Mouse (Mus musculus) R1 (cell line): ENCODE data around the gene Prdx3.

Experiments used
- DNase-seq: peaks from one replicate; pipeline ENCODE4 v3.0.0-alpha.2; 2018; ENCODE audit warnings: low read depth, low spot score

Gene Prdx3

GRCm38 (mm10) chr19:60874064-60874694, at the start of gene Prdx3:
Gene Prdx3, minus strand, starts transcription at chr19:60874556.
- DNase-seq, result peak; percentile 94

- DNase-seq, result no peak
Observed at GRCm38 (mm10) chr19:60916869-60917570, 42.7 kb upstream of the Prdx3 start.

GRCm38 (mm10) chr19:60915862-60916261, 41.5 kb upstream of the Prdx3 start:
- DNase-seq, result no peak

DNA sequence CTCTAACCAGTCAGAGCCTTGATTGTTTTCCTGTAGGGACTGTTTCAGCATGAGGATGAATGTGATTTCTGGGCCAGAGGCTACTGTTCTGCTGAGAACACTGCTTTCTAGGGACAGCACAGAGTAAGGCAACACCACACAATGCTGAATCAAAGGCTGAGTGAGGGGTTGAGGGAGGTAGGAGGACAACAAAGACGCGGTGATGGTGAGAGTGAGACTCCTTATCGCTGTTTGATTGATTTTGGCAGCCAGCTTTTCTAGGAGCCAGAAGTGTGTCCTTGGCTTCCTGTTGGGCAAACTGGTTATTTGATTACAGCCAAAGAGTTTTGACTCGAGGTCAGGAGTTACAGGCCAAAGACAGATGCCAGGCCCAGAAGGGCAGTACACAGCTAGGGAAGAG, 40.9 kb upstream of the Prdx3 start:
- DNase-seq, result no peak

DNA sequence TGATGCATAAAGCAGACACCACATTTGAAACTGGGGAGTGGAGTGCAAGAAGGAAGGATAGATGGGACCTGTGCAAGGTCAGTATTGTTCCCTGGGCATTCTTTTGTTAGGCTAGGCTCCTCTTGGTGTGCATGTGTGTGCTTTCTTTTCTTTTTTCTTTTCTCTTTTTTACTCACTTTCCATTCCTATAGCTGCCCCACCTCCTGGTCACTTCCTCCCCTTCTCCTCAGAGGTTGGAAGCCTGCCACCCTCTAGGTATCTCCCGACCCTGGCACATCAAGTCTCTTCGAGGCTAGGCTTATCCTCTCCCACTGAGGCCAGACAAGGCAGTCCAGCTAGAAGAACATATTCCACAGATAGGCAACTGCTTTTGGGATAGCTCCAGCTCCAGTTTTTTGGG, 37.3 kb upstream of the Prdx3 start:
- DNase-seq, result no peak

GRCm38 (mm10) chr19:60910304-60910703, 35.9 kb upstream of the Prdx3 start:
- DNase-seq, result no peak

GRCm38 (mm10) chr19:60905477-60905876, 31.1 kb upstream of the Prdx3 start:
- no peak for DNase-seq

DNA sequence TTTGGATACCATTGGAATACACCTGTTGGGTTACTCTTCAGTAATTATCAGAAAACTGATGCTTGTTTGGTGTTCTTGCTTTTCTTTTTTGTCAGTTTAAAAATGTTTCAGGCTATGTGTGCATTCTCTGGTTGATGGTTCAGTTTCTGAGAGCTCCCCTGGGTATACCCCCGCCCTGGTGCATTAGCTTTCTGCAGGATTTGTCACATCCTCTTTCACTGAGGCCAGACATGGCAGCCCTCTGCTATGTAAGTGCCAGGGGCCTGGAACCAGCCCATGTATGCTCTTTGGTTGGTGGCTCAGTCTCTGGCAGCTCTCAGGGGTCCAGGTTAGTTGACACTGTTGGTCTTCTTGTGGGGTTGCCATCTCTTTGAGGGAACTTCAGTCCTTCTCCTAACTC, 29.6 kb upstream of the Prdx3 start:
- DNase-seq, result no peak

DNA sequence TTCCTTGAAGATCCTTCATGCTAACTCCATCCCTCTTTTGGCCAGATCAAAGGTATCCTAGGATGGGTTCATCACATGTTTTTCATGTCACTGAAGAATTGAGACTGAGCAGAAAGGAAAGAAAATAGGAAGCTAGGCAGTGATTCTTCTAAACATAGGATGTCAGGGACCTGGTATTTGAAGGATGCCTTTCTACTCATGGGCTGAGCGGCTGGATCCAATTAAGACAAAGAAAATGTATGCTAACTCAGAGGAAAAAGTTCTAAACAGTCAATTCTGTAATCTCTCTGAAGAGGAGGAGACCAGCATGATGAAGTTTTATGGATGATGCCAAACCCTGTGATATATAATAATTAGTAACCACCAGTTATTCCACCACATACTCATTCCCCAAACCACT, 28.8 kb upstream of the Prdx3 start:
- no peak for DNase-seq

DNA sequence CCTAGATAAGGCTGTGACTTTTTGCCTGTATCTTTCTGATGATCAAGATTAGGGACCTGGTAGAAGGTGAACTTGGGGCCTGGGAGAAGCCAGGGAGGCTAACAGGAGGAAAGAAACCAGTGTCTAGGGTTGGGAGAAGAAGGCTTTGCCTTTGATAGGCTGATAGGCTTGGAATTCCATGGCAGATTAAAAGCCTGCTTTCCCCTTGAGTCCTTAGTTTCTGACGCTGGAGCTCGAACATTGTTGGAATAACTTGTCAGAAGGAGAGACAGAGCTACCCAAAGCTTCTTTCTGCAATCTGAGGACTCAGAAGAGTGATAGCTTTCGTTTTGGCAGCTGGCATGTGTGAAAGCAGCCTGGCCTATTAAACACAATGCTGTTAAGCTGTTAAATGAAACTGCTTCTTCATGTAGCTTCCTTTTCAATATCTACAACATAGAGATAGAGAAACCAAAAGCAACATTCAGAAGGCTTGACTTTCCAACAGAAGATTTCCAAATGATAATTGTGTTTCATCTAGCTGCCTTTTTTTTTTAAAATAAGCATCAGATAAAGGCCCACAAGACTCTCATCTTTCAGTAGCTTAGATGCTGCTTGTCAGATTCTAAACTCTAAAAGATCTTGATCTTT, 21.0 kb upstream of the Prdx3 start:
- DNase-seq, result no peak

GRCm38 (mm10) chr19:60891934-60892547, 17.7 kb upstream of the Prdx3 start:
- DNase-seq, result peak; percentile 75

DNA sequence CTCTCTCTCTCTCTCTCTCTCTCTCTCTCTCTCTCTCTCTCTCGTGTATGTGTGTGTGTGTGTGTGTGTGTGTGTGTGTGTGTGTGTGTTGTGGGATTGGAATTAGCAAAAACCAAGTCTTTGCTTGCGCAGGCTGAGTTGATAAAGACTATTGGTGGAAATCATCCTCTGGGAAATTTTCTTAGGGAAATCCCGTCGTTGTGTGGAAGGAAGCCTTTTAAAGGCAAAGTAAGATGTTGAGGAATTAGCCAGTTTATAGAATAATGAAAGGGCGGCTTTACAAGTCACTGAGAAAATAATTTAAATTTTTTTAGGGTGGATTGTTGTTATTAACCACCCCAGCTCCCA, 16.7 kb upstream of the Prdx3 start:
- DNase-seq, result no peak

GRCm38 (mm10) chr19:60890391-60891122, 16.2 kb upstream of the Prdx3 start:
- no peak for DNase-seq

DNA sequence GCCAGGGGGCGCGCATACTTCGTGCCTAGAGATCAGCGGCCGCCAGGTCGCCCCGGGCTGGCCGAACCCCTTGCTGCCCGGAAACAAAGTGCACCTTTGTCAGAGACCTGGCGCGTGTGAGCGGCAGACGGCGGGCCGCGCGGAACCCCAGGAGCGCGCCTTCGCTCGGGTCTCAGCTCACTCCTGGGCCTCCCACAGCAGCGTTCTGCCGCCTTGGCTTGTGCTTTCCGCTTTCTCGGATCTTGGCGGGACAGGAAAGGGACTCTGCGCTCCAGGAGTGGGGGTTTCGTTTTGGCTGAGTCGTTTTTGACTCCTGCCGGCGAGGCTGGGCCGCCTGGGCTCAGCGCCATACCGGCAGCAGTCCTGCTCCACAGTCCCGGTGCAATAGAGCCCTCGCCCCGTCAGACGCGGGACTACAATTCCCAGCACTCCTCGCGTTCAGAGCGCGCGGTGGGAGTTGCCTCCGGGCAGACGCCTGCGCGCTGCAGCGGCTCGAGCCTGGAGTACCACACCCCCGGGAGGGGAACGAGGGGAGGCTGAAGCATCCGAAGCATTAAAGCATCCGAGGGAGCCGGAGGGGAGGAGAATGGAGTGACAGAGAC, 15.5 kb upstream of the Prdx3 start, which contains the start of gene Grk5:
Gene Grk5 (plus strand): TSS at position 36 of the 602 bp plus-strand sequence.
- peak; percentile 94 for DNase-seq

DNA sequence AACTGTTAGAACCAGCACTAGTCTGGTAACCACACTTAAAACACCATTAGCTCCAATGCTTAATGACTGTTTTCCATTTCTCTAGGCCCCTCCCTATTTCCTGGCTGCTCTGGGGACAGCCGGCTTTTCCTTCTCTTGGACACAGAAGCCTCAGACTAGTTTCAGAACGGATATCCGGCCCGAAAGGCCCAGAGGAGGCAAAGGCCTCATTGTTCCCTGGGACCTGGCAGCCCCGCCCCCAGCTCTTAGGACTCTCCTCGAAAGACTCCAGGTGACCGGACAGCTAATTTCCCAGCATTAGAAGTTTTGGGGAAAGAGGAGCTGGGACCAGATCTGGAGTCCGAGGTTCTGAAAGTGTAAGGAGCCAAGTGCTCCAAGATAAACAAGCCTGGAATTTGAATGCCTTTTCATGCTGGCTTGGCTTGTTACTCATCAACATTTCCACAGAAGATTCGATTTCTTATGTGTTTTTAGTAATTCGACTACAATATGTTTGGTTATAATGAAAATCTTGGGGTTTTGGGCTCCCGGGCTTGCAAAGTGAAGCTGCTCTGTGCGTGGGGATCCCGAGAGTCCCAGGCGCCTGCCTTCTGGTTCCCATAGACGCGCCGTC, 14.9 kb upstream of the Prdx3 start:
- DNase-seq, result peak; percentile 95

DNA sequence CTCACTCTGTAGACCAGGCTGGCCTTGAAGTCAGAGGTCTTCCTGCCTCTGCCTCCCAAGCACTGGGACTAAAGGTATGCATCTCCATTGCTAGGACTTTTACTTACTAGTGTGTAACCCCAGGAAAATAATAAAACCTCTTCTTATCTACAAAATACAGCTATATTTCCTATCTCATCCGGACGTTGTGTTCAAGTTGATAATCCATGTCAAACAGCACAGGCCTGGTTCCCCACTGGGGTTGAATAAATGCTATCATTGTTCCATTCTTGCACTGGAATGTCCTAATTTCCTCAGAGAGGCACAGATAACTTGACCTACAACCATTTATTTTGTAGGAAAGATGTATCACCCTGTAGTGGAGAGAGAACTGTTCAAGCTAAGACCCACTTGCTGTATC, 13.3 kb upstream of the Prdx3 start:
- DNase-seq, result no peak

DNA sequence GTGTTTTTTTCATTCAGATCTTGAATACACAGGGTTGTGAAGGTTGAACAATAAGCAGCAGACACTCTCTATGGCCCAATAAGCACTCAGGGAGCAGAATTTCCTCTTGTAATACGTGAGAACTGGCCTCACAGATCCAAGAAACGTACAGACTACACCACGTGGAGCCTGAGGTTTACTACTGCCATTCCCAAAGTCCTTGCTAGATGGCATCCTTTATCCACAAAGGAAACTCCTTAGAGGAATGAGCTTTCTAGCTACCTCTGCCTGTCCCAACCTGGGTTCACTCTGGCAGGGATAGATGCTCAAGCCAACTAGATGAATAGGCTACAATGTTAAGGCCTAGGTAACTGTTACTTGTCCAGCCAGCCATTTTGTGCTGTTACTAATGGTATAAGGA, 8.8 kb upstream of the Prdx3 start:
- peak; percentile 54 for DNase-seq

- DNase-seq, result no peak
Observed at GRCm38 (mm10) chr19:60873501-60873900, 855 bp downstream of the Prdx3 start.

DNA sequence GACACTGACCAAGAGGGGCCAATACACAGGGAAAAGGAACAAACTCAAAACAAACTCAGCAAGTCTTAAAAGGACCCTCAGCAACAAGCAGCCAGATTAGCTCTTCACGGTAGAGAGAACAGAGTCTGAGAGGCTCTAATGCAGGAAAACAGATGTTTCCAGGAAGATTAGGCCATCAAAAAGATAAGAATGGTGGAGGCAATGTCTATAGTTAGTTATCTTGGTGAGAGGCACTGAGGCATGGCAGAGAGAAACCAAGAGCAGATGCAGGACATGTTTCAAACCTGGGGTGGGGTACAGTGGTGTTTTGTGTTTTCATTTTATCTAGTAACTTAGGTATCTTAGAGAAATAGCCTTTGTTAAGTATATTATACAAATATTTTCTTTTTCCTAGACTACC, 2.1 kb downstream of the Prdx3 start:
- no peak for DNase-seq

DNA sequence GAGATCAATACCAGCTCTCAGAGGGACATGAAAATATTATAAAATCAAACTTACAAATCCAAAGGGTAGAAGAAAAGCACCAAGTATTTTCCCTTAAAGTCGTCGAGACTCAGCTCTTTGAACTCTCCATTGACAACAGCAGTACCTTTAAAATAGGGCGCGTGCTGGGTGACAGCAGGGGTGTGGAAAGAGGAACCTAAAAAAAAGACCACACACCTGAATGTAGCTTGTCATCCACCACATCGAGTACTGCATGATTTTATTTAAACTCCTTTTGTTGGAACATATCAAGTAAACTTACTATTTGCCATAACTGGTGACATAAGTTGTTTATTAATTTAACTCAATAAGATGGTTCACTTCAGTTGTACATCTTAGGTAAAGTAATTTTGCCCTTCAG, 3.0 kb downstream of the Prdx3 start:
- no peak for DNase-seq

DNA sequence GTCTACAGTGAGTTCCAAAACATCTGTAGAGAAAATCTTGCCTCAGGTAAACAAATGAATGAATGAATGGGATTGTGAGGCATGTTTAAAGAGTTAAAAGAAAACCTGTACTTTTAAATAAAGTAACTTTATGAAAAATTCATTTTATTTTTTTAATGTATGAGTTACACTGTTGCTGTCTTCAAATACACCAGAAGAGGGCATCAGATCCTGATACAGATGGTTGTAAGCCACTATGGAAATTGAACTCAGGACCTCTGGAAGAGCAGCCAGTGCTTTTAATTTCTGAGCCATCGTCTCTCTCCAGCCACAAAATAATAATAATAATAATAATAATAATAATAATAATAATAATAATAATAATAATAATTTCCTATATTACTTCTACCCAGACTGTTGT, 3.9 kb downstream of the Prdx3 start:
- DNase-seq, result no peak
